Mouse (Mus musculus) hindbrain, embryonic 13.5 days (tissue): ENCODE measurements around the gene Mex3d. TPM values are rescaled to one million over a fixed set of nuclear protein-coding genes. Genes with fewer than 3 reads are reported as not detected.

Experiments
- ATAC-seq: fragments of 200-750 bp; cut with Nextera tagmentation; 2 replicates; pipeline ENCODE4 v1.8.0; 2017; ENCODE audit warnings: moderate TSS enrichment; ENCODE audit not compliant: low FRiP score
- H3K27ac ChIP-seq: fragments of 300-500 bp; sonication (generic); 2 replicates; pipeline ENCODE4 v1.5.1; 2015; ENCODE audit warnings: inconsistent platforms, mild to moderate bottlenecking, moderate library complexity
- H3K27me3 ChIP-seq: fragments of 300-500 bp; sonication (generic); 2 replicates; pipeline ENCODE4 v1.6.1; 2015; ENCODE audit warnings: mild to moderate bottlenecking, inconsistent platforms
- H3K36me3 ChIP-seq: fragments of 300-500 bp; sonication (generic); 2 replicates; pipeline ENCODE4 v1.6.1; 2015; ENCODE audit warnings: mild to moderate bottlenecking, inconsistent platforms
- H3K4me1 ChIP-seq: fragments of 300-500 bp; sonication (generic); replicated peaks from 2 replicates; pipeline ENCODE4 v1.6.1; 2015; ENCODE audit warnings: inconsistent platforms
- H3K4me2 ChIP-seq: fragments of 300-500 bp; sonication (generic); 2 replicates; pipeline ENCODE4 v1.6.1; 2015; ENCODE audit warnings: inconsistent platforms, mild to moderate bottlenecking, moderate library complexity
- H3K4me3 ChIP-seq: fragments of 300-500 bp; sonication (generic); 2 replicates; pipeline ENCODE4 v1.5.1; 2015; ENCODE audit warnings: mild to moderate bottlenecking, inconsistent platforms
- H3K9ac ChIP-seq: fragments of 300-500 bp; sonication (generic); 2 replicates; pipeline ENCODE4 v1.6.1; 2015; ENCODE audit warnings: mild to moderate bottlenecking, inconsistent platforms
- H3K9me3 ChIP-seq: fragments of 300-500 bp; sonication (generic); 2 replicates; pipeline ENCODE4 v1.6.1; 2016; ENCODE audit warnings: inconsistent platforms
- WGBS: fragments of 180-500 bp; shearing (Covaris S2); methylation state at CpG from one replicate; pipeline ENCODE4 v1.1.7; 2015; 5-methylcytosine and 5-hydroxymethylcytosine counted together
- polyA plus RNA-seq: library from polyadenylated mRNA; unstranded; fragments of >200 nt; fragmentation: Nextera tagmentation; extraction: Ambion mirVana; gene quantifications from 2 replicates; pipeline ENCODE4 v1.2.1, GENCODE M21; 2015

Gene Mex3d
- 14.8 and 16.5 TPM in 2 replicates for polyA plus RNA-seq

DNA sequence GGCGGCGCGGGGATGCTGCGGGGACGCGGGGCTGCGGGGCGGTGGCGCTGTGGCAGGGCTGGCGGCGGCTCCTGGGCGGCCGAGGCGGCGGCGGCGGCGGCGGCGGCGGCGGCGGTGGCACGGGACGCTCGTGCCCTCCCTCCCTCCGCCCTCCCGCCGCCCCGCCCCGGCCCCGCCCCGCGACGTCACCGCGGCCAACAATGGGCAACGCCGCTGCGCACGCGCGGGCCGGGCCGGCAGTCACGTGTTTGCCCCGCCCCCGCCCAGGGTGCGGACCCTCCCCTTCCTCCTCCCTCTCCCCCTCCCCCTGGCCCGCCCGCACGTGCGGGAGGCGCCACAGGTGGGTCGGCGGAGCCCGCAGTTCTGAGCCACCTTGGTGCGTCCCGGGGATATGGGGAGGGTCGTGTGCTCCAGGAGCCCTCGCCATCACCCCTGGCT lies at the start of gene Mex3d:
TSS of gene Mex3d (minus strand) at position 138 of the 438 bp plus-strand sequence.
- peaks cover 40% of the 10 kb centered on the region for H3K4me1 ChIP-seq
- H3K9me3 ChIP-seq: no peaks in the 10 kb centered on the region
- ATAC-seq: peak; percentile 41
- H3K4me3 ChIP-seq: peak within 1 kb of the TSS; percentile 98
- H3K9ac ChIP-seq: peak within 1 kb of the TSS; percentile 100
- no peaks in the 10 kb centered on the region for H3K27me3 ChIP-seq
- H3K4me2 ChIP-seq: peak within 1 kb of the TSS; percentile 100
- WGBS: 0% methylated on average over 21 of the region's 61 CpGs
- peaks cover 53% of the 10 kb centered on the region for H3K36me3 ChIP-seq
- H3K27ac ChIP-seq: peak within 1 kb of the TSS; percentile 99

DNA sequence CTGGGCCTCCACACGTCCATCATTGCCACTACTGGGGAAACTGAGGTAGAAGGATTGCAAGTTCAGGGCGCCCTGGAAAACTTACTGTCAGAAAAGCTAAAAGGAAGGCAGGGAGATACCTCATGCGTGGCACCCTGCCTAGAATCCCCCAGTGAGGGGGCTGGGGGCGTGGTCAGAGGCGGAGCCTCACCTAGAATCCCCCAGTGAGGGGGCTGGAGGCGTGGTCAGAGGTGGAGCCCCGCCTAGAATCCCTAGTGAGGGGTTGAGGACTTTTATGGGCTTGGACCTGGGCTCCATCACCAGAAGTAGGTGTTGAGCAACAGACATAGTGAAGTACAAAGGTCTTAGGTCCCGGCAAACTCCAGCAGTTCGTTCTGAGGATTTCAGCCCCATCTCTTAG lies 48.8 kb upstream of the Mex3d start:
- Histone ChIP-seq H3K9me3 (no peaks in the 10 kb centered on the region), H3K36me3 (no peaks in the 10 kb centered on the region), H3K27me3 (peaks cover 10% of the 10 kb centered on the region), H3K27ac (no peak overlapping the region), H3K4me2 (no peak overlapping the region), H3K4me3 (no peak overlapping the region), H3K9ac (no peak overlapping the region), H3K4me1 (peaks cover 20% of the 10 kb centered on the region)
- no peak for ATAC-seq
- 13% methylated on average over 9 of the region's 9 CpGs for WGBS

DNA sequence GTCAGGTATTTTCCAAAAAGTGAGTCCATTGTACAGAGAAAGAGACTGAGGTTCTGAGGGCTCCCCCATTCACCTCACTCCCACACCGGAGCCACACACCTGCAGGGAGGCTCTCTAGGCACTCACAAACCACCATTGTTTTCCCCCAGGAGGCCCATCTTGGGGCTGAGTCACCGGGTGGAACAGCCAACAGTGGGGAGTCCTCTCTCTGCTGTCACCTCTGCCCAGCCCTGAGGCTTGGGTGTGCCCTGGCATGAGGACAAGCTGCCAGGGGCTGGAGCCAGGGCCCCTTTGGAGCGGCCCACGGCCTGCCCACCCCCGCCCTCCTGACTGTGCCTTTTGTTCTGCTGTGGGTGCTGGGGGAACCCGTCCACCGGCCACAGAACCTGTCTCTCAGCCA lies 48.3 kb upstream of the Mex3d start:
- no peak overlapping the region for H3K27ac ChIP-seq
- 46% methylated on average over 7 of the region's 7 CpGs for WGBS
- no peak for ATAC-seq

DNA sequence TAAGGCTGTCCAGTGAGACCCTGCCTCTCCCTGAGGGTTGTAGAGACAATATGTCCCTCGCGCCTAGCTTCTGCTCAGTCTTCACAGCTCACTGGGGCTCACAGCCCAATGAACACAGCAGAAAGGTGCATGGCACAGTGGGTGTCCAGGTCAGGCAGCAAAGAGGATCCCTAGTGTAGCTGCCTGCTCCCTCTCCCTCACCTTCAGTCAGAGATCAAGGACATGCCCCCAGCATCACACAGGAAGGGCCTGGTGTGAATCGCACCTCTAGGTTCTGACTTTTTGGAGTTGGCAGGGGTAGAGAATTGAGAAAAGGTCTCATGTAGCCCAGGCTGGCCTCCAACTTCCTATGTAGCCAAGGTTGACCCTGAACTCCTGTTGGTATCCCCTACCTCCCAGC lies 47.4 kb upstream of the Mex3d start:
- no peak for ATAC-seq
- Histone ChIP-seq H3K27ac (no peak overlapping the region), H3K36me3 (peaks cover 12% of the 10 kb centered on the region), H3K27me3 (peaks cover 10% of the 10 kb centered on the region), H3K9me3 (no peaks in the 10 kb centered on the region), H3K4me1 (peaks cover 35% of the 10 kb centered on the region), H3K4me3 (no peak overlapping the region), H3K9ac (no peak overlapping the region; the same call in 1 of the 2 replicates), H3K4me2 (no peak overlapping the region)
- WGBS: 82% methylated on average over 3 of the region's 3 CpGs

More for the DNA sequence above, 48.3 kb upstream of the Mex3d start:
- no peaks in the 10 kb centered on the region for H3K9me3 ChIP-seq
- 0 out of 2 replicates have a peak, but pooled peaks cover 2% of the 10 kb centered on the region for H3K36me3 ChIP-seq
- peaks cover 10% of the 10 kb centered on the region for H3K27me3 ChIP-seq
- H3K4me3 ChIP-seq: no peak overlapping the region
- 0 out of 2 replicates have a peak overlapping the region, but pooled peaks have one; percentile 5 for H3K9ac ChIP-seq
- peaks cover 25% of the 10 kb centered on the region for H3K4me1 ChIP-seq
- no peak overlapping the region for H3K4me2 ChIP-seq

DNA sequence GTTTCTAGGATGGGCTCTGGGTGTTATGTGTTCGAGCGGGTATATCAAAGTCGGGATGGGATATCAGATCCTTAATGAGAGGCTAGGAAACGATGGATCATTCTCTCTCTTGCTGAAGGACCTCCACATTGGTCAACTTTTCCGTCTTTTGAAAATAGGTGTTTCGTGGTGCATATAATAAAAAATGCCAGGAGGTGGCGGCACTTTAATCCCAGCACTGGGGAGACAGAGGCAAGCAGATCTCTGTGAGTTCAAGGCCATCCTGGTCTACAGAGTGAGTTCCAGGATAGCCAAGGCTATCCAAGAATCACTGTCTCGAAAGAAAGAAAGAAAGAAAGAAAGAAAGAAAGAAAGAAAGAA lies 46.8 kb upstream of the Mex3d start:
- no peak overlapping the region; the same call in 1 of the 2 replicates for H3K9ac ChIP-seq
- H3K27ac ChIP-seq: peak overlapping the region; percentile 97; the same call in 1 of the 2 replicates
- no peaks in the 10 kb centered on the region for H3K9me3 ChIP-seq
- H3K4me3 ChIP-seq: peak overlapping the region; percentile 89
- ATAC-seq: no peak
- WGBS: 12% methylated on average over 8 of the region's 8 CpGs
- H3K4me2 ChIP-seq: peak overlapping the region; percentile 25; the same call in 1 of the 2 replicates
- peaks cover 10% of the 10 kb centered on the region for H3K27me3 ChIP-seq
- peaks cover 38% of the 10 kb centered on the region for H3K4me1 ChIP-seq
- peaks cover 18% of the 10 kb centered on the region for H3K36me3 ChIP-seq

DNA sequence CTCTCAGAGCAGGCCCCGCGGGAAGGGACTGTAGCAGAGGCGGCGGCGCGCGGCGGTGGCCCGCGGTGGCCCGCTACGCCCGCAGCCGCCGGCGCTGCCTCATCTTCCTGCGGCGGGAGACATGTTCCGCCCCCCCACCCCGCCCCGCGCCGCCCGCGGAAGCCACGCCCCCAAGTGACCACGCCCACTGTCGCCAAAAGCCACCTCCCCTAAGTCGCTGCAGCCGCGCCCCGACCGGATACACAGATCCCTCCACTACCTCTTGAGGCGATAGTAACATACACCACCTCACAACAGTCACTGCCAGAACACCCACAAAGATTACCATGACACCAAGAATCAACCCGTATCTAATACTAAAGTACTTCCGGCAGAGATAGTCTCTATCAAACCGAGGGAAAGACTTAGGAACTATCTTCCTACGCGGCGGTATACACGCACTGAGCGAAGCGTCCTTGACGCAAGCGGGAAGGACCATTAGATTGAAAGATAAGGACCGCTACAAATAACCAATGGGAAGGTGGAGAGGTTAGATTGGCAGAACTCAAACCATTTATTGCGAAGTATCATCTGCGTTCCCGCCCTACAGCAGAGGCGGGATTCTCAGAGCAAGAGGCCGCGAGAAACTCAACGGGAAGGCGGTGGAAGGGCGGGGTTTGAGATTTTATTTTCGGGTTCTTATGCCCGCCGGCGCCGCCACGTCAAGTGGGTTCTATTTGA lies 46.2 kb upstream of the Mex3d start, which contains the start of gene Tcf3:
TSS of gene Tcf3 (minus strand) at position 135 of the 720 bp plus-strand sequence.
- under 1% methylated on average over 59 of the region's 61 CpGs for WGBS
- H3K9ac ChIP-seq: peak within 1 kb of the TSS; percentile 98
- peaks cover 10% of the 10 kb centered on the region for H3K27me3 ChIP-seq
- peaks cover 38% of the 10 kb centered on the region for H3K4me1 ChIP-seq
- peak within 1 kb of the TSS; percentile 89 for H3K4me3 ChIP-seq
- peaks cover 23% of the 10 kb centered on the region for H3K36me3 ChIP-seq
- H3K9me3 ChIP-seq: no peaks in the 10 kb centered on the region
- ATAC-seq: peak; percentile 95
- peak within 1 kb of the TSS; percentile 97 for H3K27ac ChIP-seq
- H3K4me2 ChIP-seq: peak within 1 kb of the TSS; percentile 78

DNA sequence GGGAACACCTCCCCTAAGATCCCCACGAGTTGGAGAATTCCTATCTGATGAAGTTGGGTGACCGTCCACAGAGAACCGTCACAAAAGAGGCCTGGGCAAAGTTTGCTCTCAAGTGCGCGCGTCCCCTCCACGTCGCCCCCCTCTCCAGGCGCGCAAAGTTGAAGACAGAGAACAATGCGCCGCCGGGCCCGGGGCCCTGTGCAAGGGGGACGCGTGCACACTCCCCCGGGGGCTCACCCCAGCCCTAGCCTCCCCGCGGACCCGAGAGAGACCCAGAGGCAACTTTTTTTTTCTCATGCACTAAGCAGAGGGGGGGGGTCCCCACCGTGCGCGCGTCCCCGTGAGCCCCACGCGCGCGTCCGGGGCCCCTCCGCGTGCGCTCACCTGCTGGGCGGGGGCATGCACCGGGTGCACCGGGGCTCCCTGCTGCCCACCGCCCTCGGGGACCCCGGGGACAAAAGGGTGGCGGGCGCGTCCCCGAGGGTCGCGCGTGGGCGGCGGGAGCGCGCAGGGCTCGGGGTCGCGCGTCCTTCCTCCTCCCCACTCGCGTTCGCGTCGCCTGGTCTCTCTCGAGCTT lies 45.6 kb upstream of the Mex3d start:
- 0 out of 2 replicates have a peak, but pooled peaks have one; percentile 17 for ATAC-seq
- Histone ChIP-seq H3K4me1 (peaks cover 38% of the 10 kb centered on the region), H3K36me3 (peaks cover 30% of the 10 kb centered on the region), H3K9me3 (no peaks in the 10 kb centered on the region), H3K9ac (peak overlapping the region; percentile 98), H3K4me2 (peak overlapping the region; percentile 78), H3K4me3 (peak overlapping the region; percentile 89), H3K27ac (peak overlapping the region; percentile 97), H3K27me3 (peaks cover 7% of the 10 kb centered on the region)
- WGBS: under 1% methylated on average over 53 of the region's 60 CpGs

DNA sequence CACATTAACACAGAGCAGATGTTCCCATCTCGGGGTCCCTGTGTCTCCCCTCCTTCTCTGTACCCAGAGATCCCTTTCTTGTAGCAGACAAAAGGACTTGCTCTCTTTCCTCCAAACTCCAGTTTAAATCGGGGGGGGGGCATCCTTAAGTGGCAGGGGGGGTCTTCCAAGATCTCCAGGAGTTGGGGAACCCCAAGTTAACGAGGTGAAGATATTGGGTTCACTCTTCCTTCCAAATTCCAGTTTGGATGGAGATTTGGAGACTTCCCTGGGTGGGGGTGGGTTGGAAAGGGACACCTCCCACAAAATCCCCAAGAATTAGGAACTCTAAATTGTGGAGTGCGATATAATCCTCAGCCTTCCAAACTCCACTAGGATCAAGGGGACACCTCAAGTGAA lies 44.9 kb upstream of the Mex3d start:
- Histone ChIP-seq H3K9ac (peak overlapping the region; percentile 98), H3K9me3 (no peaks in the 10 kb centered on the region), H3K4me1 (peaks cover 38% of the 10 kb centered on the region), H3K27me3 (peaks cover 2% of the 10 kb centered on the region; the same call in 1 of the 2 replicates), H3K27ac (peak overlapping the region; percentile 97), H3K36me3 (peaks cover 36% of the 10 kb centered on the region), H3K4me3 (peak overlapping the region; percentile 89), H3K4me2 (peak overlapping the region; percentile 78)
- WGBS: 0% methylated on average over 4 of the region's 4 CpGs
- no peak for ATAC-seq

DNA sequence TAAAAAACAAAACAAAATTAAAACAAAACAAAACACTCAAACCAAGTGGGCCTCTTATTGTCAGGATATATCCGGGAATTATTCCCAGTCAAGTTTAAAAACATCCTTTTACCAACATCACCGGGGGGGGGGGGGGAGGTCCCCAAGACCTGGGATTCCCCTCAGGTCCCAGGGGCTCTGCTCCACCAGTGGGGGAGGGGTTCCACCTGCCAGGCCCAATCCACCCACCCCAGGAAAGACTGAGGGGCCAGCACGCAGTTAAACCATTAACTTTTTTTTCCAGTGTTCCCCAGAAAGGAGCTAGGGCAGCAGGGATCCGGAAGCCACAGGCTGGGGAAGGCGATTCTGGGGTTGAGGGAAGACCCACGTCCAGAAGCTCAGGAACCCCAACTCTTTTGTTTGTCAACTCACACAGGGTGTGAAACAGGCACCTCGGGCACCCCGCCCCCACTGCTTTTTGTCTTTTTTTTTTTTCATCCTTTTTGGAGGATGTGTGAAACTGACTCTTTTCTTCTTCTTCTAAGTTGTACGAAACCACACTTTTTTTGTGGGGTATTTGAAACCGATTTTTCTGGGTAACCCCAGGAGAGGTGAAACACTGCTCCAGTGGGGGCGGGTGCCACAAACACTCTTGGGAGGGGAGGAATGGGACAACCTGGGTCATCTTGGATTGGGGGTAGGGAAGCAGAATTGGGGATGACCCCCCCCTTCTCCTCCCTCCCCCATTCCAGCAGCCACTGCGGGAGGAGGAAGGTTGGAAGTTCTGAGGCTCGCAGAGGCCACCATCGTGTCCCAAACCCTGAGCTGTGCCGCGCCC lies 44.3 kb upstream of the Mex3d start:
- Histone ChIP-seq H3K36me3 (peaks cover 42% of the 10 kb centered on the region), H3K9ac (peak overlapping the region; percentile 98), H3K9me3 (no peaks in the 10 kb centered on the region), H3K4me3 (peak overlapping the region; percentile 89), H3K27me3 (peaks cover 2% of the 10 kb centered on the region; the same call in 1 of the 2 replicates), H3K4me1 (peaks cover 38% of the 10 kb centered on the region), H3K27ac (peak overlapping the region; percentile 60), H3K4me2 (peak overlapping the region; percentile 78)
- WGBS: 15% methylated on average over 16 of the region's 16 CpGs
- no peak for ATAC-seq

DNA sequence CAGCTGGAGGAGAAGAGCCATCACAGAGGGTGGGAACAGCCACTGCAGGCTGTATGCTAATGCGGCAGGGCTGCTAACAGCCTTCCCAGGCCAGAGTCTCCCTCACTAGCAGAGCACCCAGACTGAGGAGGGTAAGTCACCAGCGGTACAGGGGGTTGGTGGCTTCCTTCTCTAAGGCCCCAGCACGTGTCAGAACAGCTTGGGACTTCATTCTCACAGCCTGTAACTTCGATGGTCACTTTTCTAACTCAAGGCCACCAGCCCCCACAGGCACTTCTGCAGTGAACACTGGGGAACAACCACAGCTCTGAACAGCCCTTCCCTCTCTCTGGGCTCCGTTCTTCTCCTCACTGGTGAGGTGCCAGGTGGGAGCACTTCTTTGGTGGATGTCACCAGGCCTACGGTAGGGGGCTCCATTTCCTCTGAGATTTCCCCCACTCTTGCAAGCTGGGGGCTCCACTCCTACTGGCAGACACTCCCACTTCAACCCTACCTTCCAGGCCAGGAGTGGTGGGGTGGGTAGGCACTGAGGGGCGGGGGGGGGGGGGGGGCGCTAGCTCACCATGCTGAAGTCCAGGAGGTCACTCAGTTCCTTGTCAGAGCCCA lies 43.0 kb upstream of the Mex3d start:
- H3K36me3 ChIP-seq: peaks cover 55% of the 10 kb centered on the region
- WGBS: 78% methylated on average over 8 of the region's 8 CpGs
- H3K27ac ChIP-seq: peak overlapping the region; percentile 18; the same call in 1 of the 2 replicates
- ATAC-seq: no peak
- H3K27me3 ChIP-seq: no peaks in the 10 kb centered on the region
- peaks cover 35% of the 10 kb centered on the region for H3K4me1 ChIP-seq
- no peak overlapping the region for H3K4me3 ChIP-seq
- no peaks in the 10 kb centered on the region for H3K9me3 ChIP-seq
- H3K4me2 ChIP-seq: no peak overlapping the region
- peak overlapping the region; percentile 29; the same call in 1 of the 2 replicates for H3K9ac ChIP-seq

DNA sequence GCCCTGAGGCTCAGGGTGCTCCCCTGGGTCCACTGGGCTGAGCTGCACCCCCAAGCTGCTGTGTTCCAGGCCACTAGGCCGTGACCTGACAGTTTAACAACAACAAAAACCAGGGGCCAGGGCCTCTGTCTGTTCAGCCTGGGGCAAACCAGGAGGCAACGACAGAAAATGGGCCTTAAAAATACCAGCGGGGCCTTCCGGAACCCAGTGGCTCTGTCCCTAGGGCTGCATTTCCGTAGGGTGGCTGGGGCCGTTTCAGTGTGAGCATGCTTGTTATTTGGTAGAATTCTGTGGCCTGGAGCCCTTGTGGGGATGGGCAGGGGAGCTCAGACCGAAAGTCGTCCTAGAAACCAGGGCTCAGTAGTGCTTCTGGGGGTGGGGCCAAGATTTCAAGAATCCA lies 42.3 kb upstream of the Mex3d start:
- H3K4me1 ChIP-seq: peaks cover 35% of the 10 kb centered on the region
- no peak for ATAC-seq
- no peaks in the 10 kb centered on the region for H3K27me3 ChIP-seq
- H3K4me2 ChIP-seq: no peak overlapping the region
- no peaks in the 10 kb centered on the region for H3K9me3 ChIP-seq
- H3K27ac ChIP-seq: no peak overlapping the region
- peak overlapping the region; percentile 39; the same call in 1 of the 2 replicates for H3K9ac ChIP-seq
- peaks cover 62% of the 10 kb centered on the region for H3K36me3 ChIP-seq
- no peak overlapping the region for H3K4me3 ChIP-seq
- 85% methylated on average over 8 of the region's 8 CpGs for WGBS
